Mouse (Mus musculus) hindbrain, embryonic 11.5 days (tissue): ENCODE data around the gene Il33. TPM values are rescaled to one million over a fixed set of nuclear protein-coding genes. Genes with fewer than 3 reads are reported as not detected.

Source experiments
- ATAC-seq: fragments of 200-750 bp; cut with Nextera tagmentation; 2 replicates; pipeline ENCODE4 v1.8.0; 2017; ENCODE audit warnings: mild to moderate bottlenecking, moderate TSS enrichment, moderate library complexity; ENCODE audit not compliant: low FRiP score
- DNase-seq: peaks from one replicate; pipeline ENCODE4 v3.0.0-alpha.2; 2015; ENCODE audit warnings: low spot score
- H3K27ac ChIP-seq: fragments of 300-500 bp; sonication (generic); 2 replicates; pipeline ENCODE4 v1.5.1; 2014; ENCODE audit warnings: mild to moderate bottlenecking, low read depth, low read length
- H3K27me3 ChIP-seq: fragments of 300-500 bp; sonication (generic); 2 replicates; pipeline ENCODE4 v1.6.1; 2014; ENCODE audit warnings: mild to moderate bottlenecking, low read length, moderate library complexity, mixed read lengths; ENCODE audit not compliant: control insufficient read depth, insufficient read depth
- H3K36me3 ChIP-seq: fragments of 300-500 bp; sonication (generic); 2 replicates; pipeline ENCODE4 v1.6.1; 2014; ENCODE audit warnings: mild to moderate bottlenecking, low read length, moderate library complexity, mixed read lengths; ENCODE audit not compliant: control insufficient read depth, insufficient read depth
- H3K4me1 ChIP-seq: fragments of 300-500 bp; sonication (generic); replicated peaks from 2 replicates; pipeline ENCODE4 v1.6.1; 2014; ENCODE audit warnings: low read length, mixed read lengths; ENCODE audit not compliant: control insufficient read depth, insufficient read depth
- H3K4me2 ChIP-seq: fragments of 300-500 bp; sonication (generic); replicated peaks from 2 replicates; pipeline ENCODE4 v1.6.1; 2014; ENCODE audit warnings: mild to moderate bottlenecking, low read depth, low read length
- H3K4me3 ChIP-seq: fragments of 300-500 bp; sonication (generic); 2 replicates; pipeline ENCODE4 v1.5.1; 2014; ENCODE audit warnings: low read depth, low read length
- H3K9ac ChIP-seq: fragments of 300-500 bp; sonication (generic); 2 replicates; pipeline ENCODE4 v1.6.1; 2014; ENCODE audit warnings: low read depth, low read length
- H3K9me3 ChIP-seq: fragments of 300-500 bp; sonication (generic); 2 replicates; pipeline ENCODE4 v1.6.1; 2016; ENCODE audit warnings: low read length; ENCODE audit not compliant: control insufficient read depth
- WGBS: fragments of 180-500 bp; shearing (Covaris S2); extraction: QIAGEN DNeasy Blood & Tissue Kit; methylation state at CpG from one replicate; pipeline ENCODE4 v1.1.7; 2014; 5-methylcytosine and 5-hydroxymethylcytosine counted together
- polyA plus RNA-seq: library from polyadenylated mRNA; unstranded; fragments of >200 nt; fragmentation: Nextera tagmentation; extraction: Ambion mirVana; gene quantifications from 2 replicates; pipeline ENCODE4 v1.2.1, GENCODE M21; 2014

Il33 gene
- 2.1 TPM in 2 replicates for polyA plus RNA-seq

- Histone ChIP-seq H3K4me1 (no peaks in the 10 kb centered on the region), H3K27me3 (no peaks in the 10 kb centered on the region), H3K4me2 (no peak within 1 kb of the TSS), H3K27ac (no peak within 1 kb of the TSS), H3K9ac (no peak within 1 kb of the TSS), H3K4me3 (no peak within 1 kb of the TSS), H3K36me3 (no peaks in the 10 kb centered on the region), H3K9me3 (no peaks in the 10 kb centered on the region)
- ATAC-seq (no peak), DNase-seq (no peak)
- 87% methylated on average over 10 of the region's 10 CpGs for WGBS
These were observed at the start of gene Il33 for GRCm38 (mm10) chr19:29924638-29925258. Gene Il33, plus strand, starts transcription at chr19:29925114.

DNA sequence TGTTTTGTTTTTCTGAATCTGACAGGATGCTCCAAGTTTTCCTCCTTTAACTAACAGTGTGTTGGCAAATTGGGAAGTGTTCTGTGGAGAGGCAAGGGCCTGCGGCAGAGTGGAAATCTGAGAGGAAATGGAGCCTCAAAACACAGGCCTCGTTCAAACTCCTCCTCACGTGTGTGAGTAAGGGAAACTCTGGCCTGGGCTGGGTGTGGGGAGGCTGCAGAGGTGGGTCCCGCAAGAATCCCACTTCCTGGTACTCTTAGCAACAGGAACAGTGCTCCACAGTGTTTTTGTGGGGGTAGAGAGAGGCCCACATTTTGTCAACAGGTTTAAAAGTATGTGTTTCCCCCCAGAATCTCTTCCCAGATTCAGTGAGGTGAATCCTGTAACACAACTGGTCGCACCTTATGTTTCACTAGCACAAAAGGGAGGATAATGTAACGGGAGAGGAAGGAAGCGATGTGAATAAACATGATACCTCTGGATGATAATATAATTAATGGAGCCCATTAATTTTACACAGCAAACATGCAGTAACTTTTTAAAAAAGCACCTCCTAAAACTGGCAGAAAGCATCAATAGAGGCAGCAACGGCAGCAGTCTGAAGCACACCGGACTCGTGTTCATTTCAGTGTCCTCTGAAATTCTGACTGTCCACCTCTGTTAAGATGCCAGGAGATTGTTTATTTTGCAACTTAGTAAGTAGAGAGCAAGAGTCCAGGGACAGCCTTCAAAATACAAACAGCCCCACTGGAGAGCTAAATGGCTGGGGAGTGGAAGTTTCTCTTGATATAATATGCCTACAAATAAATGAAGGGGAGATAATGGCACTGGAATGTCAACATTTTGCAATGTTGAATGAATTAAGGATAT lies 47.3 kb upstream of the Il33 start:
- no peak overlapping the region for H3K9ac ChIP-seq

GRCm38 (mm10) chr19:29878896-29879504 lies 45.9 kb upstream of the Il33 start:
- Histone ChIP-seq H3K27me3 (no peaks in the 10 kb centered on the region), H3K4me1 (no peaks in the 10 kb centered on the region), H3K27ac (no peak overlapping the region), H3K36me3 (no peaks in the 10 kb centered on the region), H3K4me2 (no peak overlapping the region), H3K9ac (no peak overlapping the region), H3K4me3 (no peak overlapping the region), H3K9me3 (no peaks in the 10 kb centered on the region)
- no peak for ATAC-seq
- WGBS: 85% methylated on average over 8 of the region's 8 CpGs
- no peak for DNase-seq

More for the DNA sequence above, 47.3 kb upstream of the Il33 start:
- H3K27ac ChIP-seq: no peak overlapping the region
- no peaks in the 10 kb centered on the region for H3K9me3 ChIP-seq
- no peak for ATAC-seq
- H3K36me3 ChIP-seq: no peaks in the 10 kb centered on the region
- no peak overlapping the region for H3K4me2 ChIP-seq
- DNase-seq: no peak
- H3K27me3 ChIP-seq: no peaks in the 10 kb centered on the region
- no peaks in the 10 kb centered on the region for H3K4me1 ChIP-seq
- no peak overlapping the region for H3K4me3 ChIP-seq
- WGBS: 70% methylated on average over 10 of the region's 10 CpGs

GRCm38 (mm10) chr19:29880918-29881317 lies 44.0 kb upstream of the Il33 start:
- Histone ChIP-seq H3K9ac (no peak overlapping the region), H3K4me3 (no peak overlapping the region), H3K27ac (no peak overlapping the region), H3K9me3 (no peaks in the 10 kb centered on the region), H3K27me3 (no peaks in the 10 kb centered on the region), H3K4me1 (no peaks in the 10 kb centered on the region), H3K4me2 (no peak overlapping the region), H3K36me3 (no peaks in the 10 kb centered on the region)
- ATAC-seq: no peak
- DNase-seq: no peak
- 90% methylated on average over 4 of the region's 4 CpGs for WGBS

DNA sequence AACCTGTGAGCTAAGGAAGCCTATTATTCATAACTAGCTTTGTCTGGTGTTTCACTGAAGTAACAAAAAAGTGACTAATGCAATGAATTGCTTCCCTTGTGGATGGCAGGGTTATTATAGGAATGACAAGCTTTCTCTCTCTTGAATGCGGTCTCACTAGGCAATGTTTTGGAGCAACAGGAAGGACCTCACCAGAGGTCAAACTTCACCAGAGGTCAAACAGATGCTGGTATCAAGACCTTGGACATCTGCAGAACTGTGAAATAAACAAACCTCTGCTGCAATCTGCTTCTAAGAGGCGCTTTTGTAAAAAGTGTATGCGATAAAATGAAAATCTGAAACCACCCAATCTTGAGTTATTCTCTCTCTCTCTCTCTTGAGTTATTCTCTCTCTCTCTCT lies 42.2 kb upstream of the Il33 start:
- Histone ChIP-seq H3K9me3 (no peaks in the 10 kb centered on the region), H3K27ac (no peak overlapping the region), H3K4me3 (no peak overlapping the region), H3K4me2 (no peak overlapping the region), H3K4me1 (no peaks in the 10 kb centered on the region), H3K36me3 (no peaks in the 10 kb centered on the region), H3K9ac (no peak overlapping the region), H3K27me3 (no peaks in the 10 kb centered on the region)
- DNase-seq (no peak), ATAC-seq (no peak)
- 85% methylated on average over 3 of the region's 3 CpGs for WGBS

DNA sequence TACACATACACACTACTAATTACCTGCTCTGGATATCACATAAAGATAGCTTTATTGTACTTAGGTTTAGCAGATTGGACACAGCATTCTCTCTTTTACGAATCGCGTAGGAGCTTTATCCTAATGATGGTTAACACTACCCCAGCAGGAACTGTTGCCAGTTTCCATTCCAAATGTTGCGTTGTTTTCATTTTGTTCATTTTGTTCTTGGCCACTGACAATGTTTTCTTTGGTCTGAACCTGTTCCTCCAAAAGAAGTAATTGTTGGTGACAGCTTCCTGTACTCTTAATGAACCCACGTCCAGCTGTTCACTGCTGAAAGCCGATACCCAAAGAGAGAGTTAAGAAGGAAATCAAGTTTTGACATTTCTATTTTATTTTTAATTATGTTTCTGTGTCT lies 39.4 kb upstream of the Il33 start:
- H3K27me3 ChIP-seq: no peaks in the 10 kb centered on the region
- no peak overlapping the region for H3K9ac ChIP-seq
- no peak for DNase-seq
- H3K36me3 ChIP-seq: no peaks in the 10 kb centered on the region
- H3K9me3 ChIP-seq: no peaks in the 10 kb centered on the region
- WGBS: 81% methylated on average over 6 of the region's 6 CpGs
- no peaks in the 10 kb centered on the region for H3K4me1 ChIP-seq
- no peak overlapping the region for H3K4me3 ChIP-seq
- no peak overlapping the region for H3K4me2 ChIP-seq
- no peak overlapping the region for H3K27ac ChIP-seq
- ATAC-seq: no peak

DNA sequence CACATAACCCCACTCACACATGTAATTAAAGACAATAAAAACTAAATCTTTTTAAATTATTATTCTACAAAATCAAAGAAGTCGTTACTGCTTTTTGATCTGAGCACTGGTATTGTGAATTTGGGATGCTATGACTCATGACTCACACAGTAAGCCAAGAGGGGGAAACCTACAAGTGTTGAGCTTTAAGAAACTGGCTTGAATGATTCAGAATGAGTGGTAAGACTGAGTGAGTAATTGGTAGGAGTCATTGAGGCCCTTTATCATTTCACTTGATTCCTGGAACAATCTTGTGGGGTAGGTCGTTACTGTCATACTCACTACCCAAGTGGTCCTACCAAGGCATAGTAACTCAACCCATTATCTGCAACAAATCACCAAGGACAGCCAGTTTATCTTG lies 37.4 kb upstream of the Il33 start:
- ATAC-seq (no peak), DNase-seq (no peak)
- Histone ChIP-seq H3K27me3 (no peaks in the 10 kb centered on the region), H3K27ac (no peak overlapping the region), H3K4me1 (no peaks in the 10 kb centered on the region), H3K4me3 (no peak overlapping the region), H3K9ac (no peak overlapping the region), H3K36me3 (no peaks in the 10 kb centered on the region), H3K4me2 (no peak overlapping the region), H3K9me3 (no peaks in the 10 kb centered on the region)
- 88% methylated on average over 2 of the region's 2 CpGs for WGBS

GRCm38 (mm10) chr19:29888946-29889345 lies 36.0 kb upstream of the Il33 start:
- DNase-seq (no peak), ATAC-seq (no peak)
- Histone ChIP-seq H3K4me1 (no peaks in the 10 kb centered on the region), H3K9me3 (no peaks in the 10 kb centered on the region), H3K27me3 (no peaks in the 10 kb centered on the region), H3K9ac (no peak overlapping the region), H3K4me3 (no peak overlapping the region), H3K27ac (no peak overlapping the region), H3K4me2 (no peak overlapping the region), H3K36me3 (no peaks in the 10 kb centered on the region)
- 96% methylated on average over 6 of the region's 6 CpGs for WGBS
